In genomic region chr5:136965210-136965609, GRCm38 (mm10) we compare ENCODE assay signal across 14 mouse cellular contexts. TPM values are rescaled to one million over a fixed set of nuclear protein-coding genes. Genes with fewer than 3 reads are reported as not detected.
DNase-seq lines count a peak whose midpoint lies in the region; ATAC-seq and TF ChIP-seq lines count a peak whose summit lies in the region.
"Had no signal": no experiment of that assay in that cellular context is flagged by ENCODE, and none has a peak within 500 bp of the region (broad histone marks: within the 10 kb centered on the region; RNA-seq: fewer than 3 reads in every experiment).

No protein-coding gene starts in this region.

- no peak overlapping the region for H3K4me3 ChIP-seq in heart, embryonic 13.5 days
- H3K4me3 ChIP-seq in liver, embryonic 14.5 days (ENCODE audit: insufficient read depth in 1 of 2, low read depth in 2 of 2, low read length in 2 of 2): peak overlapping the region; percentile 1 to 15; a peak in 2 of 4 replicates
- H3K4me3 ChIP-seq in limb, embryonic 10.5 days: no peak overlapping the region
- H3K4me3 ChIP-seq: embryonic facial prominence, embryonic 13.5 days had no signal

- peaks cover 37% of the 10 kb centered on the region for H3K36me3 ChIP-seq in heart, embryonic 13.5 days
- H3K36me3 ChIP-seq in liver, embryonic 14.5 days (replicated peaks; ENCODE audit: control insufficient read depth, insufficient read depth, low read depth): peaks cover 20% of the 10 kb centered on the region
- H3K36me3 ChIP-seq in limb, embryonic 10.5 days: peaks cover 64% of the 10 kb centered on the region

- H3K27ac ChIP-seq in heart, embryonic 13.5 days (replicated peaks): peak overlapping the region; percentile 84
- peak overlapping the region; percentile 82 for H3K27ac ChIP-seq in liver, embryonic 14.5 days
- H3K27ac ChIP-seq in limb, embryonic 10.5 days: no peak overlapping the region
- H3K27ac ChIP-seq: embryonic facial prominence, embryonic 13.5 days had no signal

- peak overlapping the region; percentile 16; the same call in 1 of the 2 replicates for H3K4me2 ChIP-seq in heart, embryonic 13.5 days
- peak overlapping the region; percentile 58 for H3K4me2 ChIP-seq in liver, embryonic 14.5 days (ENCODE audit: low read depth)
- H3K4me2 ChIP-seq: embryonic facial prominence, embryonic 13.5 days had no signal

- ATAC-seq in heart, embryonic 13.5 days (ENCODE audit: extremely low read depth, insufficient number of reproducible peaks, low FRiP score, low TSS enrichment): peak; percentile 38; the same call in 1 of the 2 replicates
- ATAC-seq in liver, embryonic 14.5 days (ENCODE audit: insufficient read depth): peak; percentile 80
- ATAC-seq: hindbrain, embryonic 16.5 days had no signal

- WGBS in heart, embryonic 13.5 days: 68% methylated on average over 9 of the region's 9 CpGs
- 23% methylated on average over 9 of the region's 9 CpGs for WGBS in liver, embryonic 14.5 days (ENCODE audit: insufficient replicate concordance)
- WGBS in limb, embryonic 10.5 days: 92% methylated on average over 9 of the region's 9 CpGs

- no peaks in the 10 kb centered on the region for H3K9me3 ChIP-seq in heart, embryonic 13.5 days
- no peaks in the 10 kb centered on the region for H3K9me3 ChIP-seq in liver, embryonic 14.5 days (ENCODE audit: control insufficient read depth, low read length)
- no peaks in the 10 kb centered on the region for H3K9me3 ChIP-seq in limb, embryonic 10.5 days (replicated peaks)
- H3K9me3 ChIP-seq: embryonic facial prominence, embryonic 13.5 days had no signal

- 0 out of 2 replicates have a peak overlapping the region, but pooled peaks have one; percentile 19 for H3K9ac ChIP-seq in heart, embryonic 13.5 days
- peak overlapping the region; percentile 52 for H3K9ac ChIP-seq in liver, embryonic 14.5 days (replicated peaks)

- DNase-seq in heart, postnatal 4 days: no peak
- DNase-seq in urinary bladder, postnatal 25 days (ENCODE audit: low spot score): peak; percentile 11
- DNase-seq in urinary bladder, adult 2 months (ENCODE audit: low spot score): no peak
- peak; percentile 62 to 71 (median 69) for DNase-seq in liver, embryonic 14.5 days (ENCODE audit: low read depth in 3 of 3, low spot score in 3 of 3)
- no peak for DNase-seq in embryo, embryonic 11 days
- DNase-seq in Muller cell, postnatal 12 days (ENCODE audit: inconsistent ontology term): no peak
- no peak for DNase-seq in limb, embryonic 10.5 days (ENCODE audit: low spot score)
- DNase-seq: cerebellum, adult 18-20 months; lung, adult 18-20 months; thymus, adult 18-20 months had no signal

- peak; percentile 85 for TF ChIP-seq EP300 in liver, embryonic 14.5 days (IDR thresholded peaks at IDR 0.05; ENCODE audit: low read depth)

- H3K4me1 ChIP-seq in heart, embryonic 13.5 days: peaks cover 53% of the 10 kb centered on the region
- H3K4me1 ChIP-seq in liver, embryonic 14.5 days (replicated peaks; ENCODE audit: control insufficient read depth in 2 of 2, insufficient read depth in 2 of 2, low read length in 1 of 2): peaks cover 43 to 45% of the 10 kb centered on the region in 2 experiments
- H3K4me1 ChIP-seq in limb, embryonic 10.5 days: peaks cover 27% of the 10 kb centered on the region

- H3K27me3 ChIP-seq in heart, embryonic 13.5 days (replicated peaks): no peaks in the 10 kb centered on the region
- no peaks in the 10 kb centered on the region for H3K27me3 ChIP-seq in liver, embryonic 14.5 days (ENCODE audit: control insufficient read depth, insufficient read depth, low read length)
- no peaks in the 10 kb centered on the region for H3K27me3 ChIP-seq in limb, embryonic 10.5 days (ENCODE audit: low read depth, poor library complexity, severe bottlenecking)
- H3K27me3 ChIP-seq: CH12.LX; embryonic facial prominence, embryonic 13.5 days had no signal

- TF ChIP-seq CTCF in liver, embryonic 14.5 days (IDR thresholded peaks at IDR 0.05; ENCODE audit: low read depth): no peak

RNA-seq across cellular contexts. Expression of gene Cldn15, which starts 1.2 kb away (rescaled TPM):
- 3.8 and 4.3 TPM in 2 replicates for polyA plus RNA-seq in heart, embryonic 13.5 days (2015; fragmentation: Nextera tagmentation; extraction: Ambion mirVana)
- total RNA-seq in heart, postnatal 4 days (2021): 1 to 10 TPM; 4.7 to 6.8 TPM
- polyA plus RNA-seq in urinary bladder, adult 2 months (2012; rRNA removed): 6.5 and 10.6 TPM in 2 replicates
- polyA plus RNA-seq in liver, embryonic 14.5 days (2012; rRNA removed): 2.8 and 3.5 TPM in 2 replicates
- polyA plus RNA-seq in liver, embryonic 14.5 days (2014; fragmentation: Nextera tagmentation; extraction: Ambion mirVana): 4.2 TPM in 2 replicates
- 0.13 and 0.39 TPM in 2 replicates for polyA plus RNA-seq in limb, embryonic 10.5 days (2016; fragmentation: Nextera tagmentation; extraction: Ambion mirVana)

RNA-seq across cellular contexts. Expression of gene Fis1, which starts 12.1 kb away (rescaled TPM):
- 249 and 252 TPM in 2 replicates for polyA plus RNA-seq in heart, embryonic 13.5 days (2015; fragmentation: Nextera tagmentation; extraction: Ambion mirVana)
- total RNA-seq in heart, postnatal 4 days (2021): 100 to 1,000 TPM; 177 to 180 TPM
- polyA plus RNA-seq in urinary bladder, adult 2 months (2012; rRNA removed): 190 and 203 TPM in 2 replicates
- polyA plus RNA-seq in liver, embryonic 14.5 days (2012; rRNA removed): 115 and 154 TPM in 2 replicates
- 239 and 242 TPM in 2 replicates for polyA plus RNA-seq in liver, embryonic 14.5 days (2014; fragmentation: Nextera tagmentation; extraction: Ambion mirVana)
- 262 and 277 TPM in 2 replicates for polyA plus RNA-seq in limb, embryonic 10.5 days (2016; fragmentation: Nextera tagmentation; extraction: Ambion mirVana)

RNA-seq across cellular contexts. Expression of gene Plod3, which starts 21.6 kb away (rescaled TPM):
- polyA plus RNA-seq in heart, embryonic 13.5 days (2015; fragmentation: Nextera tagmentation; extraction: Ambion mirVana): 43.2 and 45.6 TPM in 2 replicates
- total RNA-seq in heart, postnatal 4 days (2021): 10 to 100 TPM; 46.9 to 51.8 TPM
- polyA plus RNA-seq in urinary bladder, adult 2 months (2012; rRNA removed): 45.8 and 50.9 TPM in 2 replicates
- 13.8 and 13.9 TPM in 2 replicates for polyA plus RNA-seq in liver, embryonic 14.5 days (2012; rRNA removed)
- 7.2 and 7.5 TPM in 2 replicates for polyA plus RNA-seq in liver, embryonic 14.5 days (2014; fragmentation: Nextera tagmentation; extraction: Ambion mirVana)
- polyA plus RNA-seq in limb, embryonic 10.5 days (2016; fragmentation: Nextera tagmentation; extraction: Ambion mirVana): 39.4 and 40.8 TPM in 2 replicates

RNA-seq across cellular contexts. Expression of gene Znhit1, which starts 22.6 kb away (rescaled TPM):
- polyA plus RNA-seq in heart, embryonic 13.5 days (2015; fragmentation: Nextera tagmentation; extraction: Ambion mirVana): 79.8 and 81.9 TPM in 2 replicates
- total RNA-seq in heart, postnatal 4 days (2021): 10 to 100 TPM; 48.6 to 53.2 TPM
- 62.3 and 66.6 TPM in 2 replicates for polyA plus RNA-seq in urinary bladder, adult 2 months (2012; rRNA removed)
- 25.4 and 29.3 TPM in 2 replicates for polyA plus RNA-seq in liver, embryonic 14.5 days (2012; rRNA removed)
- 46.2 and 51.2 TPM in 2 replicates for polyA plus RNA-seq in liver, embryonic 14.5 days (2014; fragmentation: Nextera tagmentation; extraction: Ambion mirVana)
- 116 and 119 TPM in 2 replicates for polyA plus RNA-seq in limb, embryonic 10.5 days (2016; fragmentation: Nextera tagmentation; extraction: Ambion mirVana)

RNA-seq across cellular contexts. Expression of gene Ift22, which starts 57.3 kb away (rescaled TPM):
- 32.7 and 38.7 TPM in 2 replicates for polyA plus RNA-seq in heart, embryonic 13.5 days (2015; fragmentation: Nextera tagmentation; extraction: Ambion mirVana)
- 10 to 100 TPM; 14.2 to 14.3 TPM for total RNA-seq in heart, postnatal 4 days (2021)
- 22.5 and 22.6 TPM in 2 replicates for polyA plus RNA-seq in urinary bladder, adult 2 months (2012; rRNA removed)
- 1.6 and 2.5 TPM in 2 replicates for polyA plus RNA-seq in liver, embryonic 14.5 days (2012; rRNA removed)
- polyA plus RNA-seq in liver, embryonic 14.5 days (2014; fragmentation: Nextera tagmentation; extraction: Ambion mirVana): 9.9 and 10.5 TPM in 2 replicates
- polyA plus RNA-seq in limb, embryonic 10.5 days (2016; fragmentation: Nextera tagmentation; extraction: Ambion mirVana): 73.6 and 84.0 TPM in 2 replicates

Comparison
In these comparisons a context has a peak if more than half of its experiments do, and no peak if none do; other contexts are left out.
1. DNase-seq: peak in urinary bladder, postnatal 25 days (single experiment) and liver, embryonic 14.5 days (3 of 3); none in heart, postnatal 4 days (single experiment), urinary bladder, adult 2 months (single experiment), embryo, embryonic 11 days (single experiment), Muller cell, postnatal 12 days (single experiment) and limb, embryonic 10.5 days (single experiment).
2. H3K4me3 ChIP-seq: peak in liver, embryonic 14.5 days (2 of 2); none in heart, embryonic 13.5 days (single experiment) and limb, embryonic 10.5 days (single experiment).